Mouse (Mus musculus) liver, embryonic 14.5 days (tissue): Measurements from ENCODE around the gene Gstm3.

Source experiments
- CTCF ChIP-seq: IDR thresholded peaks from 2 replicates; pipeline ENCODE4 v1.5.1; 2016; ENCODE audit warnings: antibody characterized with exemption, low read depth, control low read depth
- EP300 ChIP-seq: IDR thresholded peaks from 2 replicates; pipeline ENCODE4 v1.6.1; 2016; ENCODE audit warnings: antibody characterized with exemption, low read depth

DNA sequence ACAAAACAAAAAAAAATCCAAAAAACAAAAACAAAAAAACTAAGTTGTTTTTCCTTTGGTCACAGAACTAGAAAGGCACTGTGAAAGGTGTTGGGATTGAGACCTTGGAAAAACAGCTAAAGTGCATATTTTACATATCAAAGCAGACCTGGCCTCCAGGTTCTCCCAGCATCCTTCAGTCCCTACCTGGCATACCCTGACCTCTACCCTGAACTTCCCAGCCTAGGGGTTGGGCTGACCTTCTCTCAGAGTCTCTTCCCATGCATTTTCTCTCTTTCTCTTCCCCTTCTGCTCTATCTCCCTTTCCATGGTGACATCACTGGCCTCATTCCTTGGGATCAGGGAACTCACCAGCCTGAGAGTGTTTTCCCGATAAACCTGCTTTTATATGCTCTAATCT is 3.5 kb downstream of the Gstm3 start:
- TF ChIP-seq CTCF (no peak), EP300 (no peak)
